Mouse (Mus musculus): Measurements from ENCODE around the gene Traf7. TPM values are rescaled to one million over a fixed set of nuclear protein-coding genes. Genes with fewer than 3 reads are reported as not detected.

The Traf7 gene
- polyA plus RNA-seq, 1 experiment: 112 TPM

- Histone ChIP-seq H3K36me3 (ENCODE audit: control insufficient read depth, insufficient read depth) (peaks cover 18% of the 10 kb centered on the region), H3K4me2 (ENCODE audit: low read depth) (peak within 1 kb of the TSS; percentile 96), H3K27me3 (ENCODE audit: control insufficient read depth, insufficient read depth, insufficient read length) (no peaks in the 10 kb centered on the region), H3K79me2 (ENCODE audit: control insufficient read depth, insufficient read depth) (peaks cover 29% of the 10 kb centered on the region), H3K4me3 (peak within 1 kb of the TSS; percentile 72), H3ac (ENCODE audit: control insufficient read depth, insufficient read length) (no peak within 1 kb of the TSS)
- peak; percentile 61 for TF ChIP-seq POLR2AphosphoS2 (IDR thresholded peaks at IDR 0.05; ENCODE audit: insufficient read length, low read depth)
- no peak for TF ChIP-seq SRF (IDR thresholded peaks at IDR 0.05; ENCODE audit: control insufficient read depth, insufficient read length, low read depth)
Observed at GRCm38 (mm10) chr17:24473612-24474275, 54.0 kb downstream of the Traf7 start, which contains the start of gene Bricd5. TSS of gene Bricd5 (plus strand) at chr17:24473884.

- Histone ChIP-seq H3ac (ENCODE audit: control insufficient read depth, insufficient read length) (no peak overlapping the region), H3K4me2 (ENCODE audit: low read depth) (peak overlapping the region; percentile 96), H3K27me3 (ENCODE audit: control insufficient read depth, insufficient read depth, insufficient read length) (no peaks in the 10 kb centered on the region), H3K36me3 (ENCODE audit: control insufficient read depth, insufficient read depth) (peaks cover 18% of the 10 kb centered on the region), H3K79me2 (ENCODE audit: control insufficient read depth, insufficient read depth) (peaks cover 22% of the 10 kb centered on the region), H3K4me3 (peak overlapping the region; percentile 72)
- TF ChIP-seq MYOD1 (IDR thresholded peaks at IDR 0.05; ENCODE audit: control insufficient read depth in 1 of 3, insufficient read length in 2 of 3, low read depth in 2 of 3): no peak
- no peak for TF ChIP-seq E2F4 (IDR thresholded peaks at IDR 0.05; ENCODE audit: insufficient read depth)
- TF ChIP-seq MAX (IDR thresholded peaks at IDR 0.05; ENCODE audit: low read depth): no peak
- TF ChIP-seq USF1 (IDR thresholded peaks at IDR 0.05; ENCODE audit: low read depth): no peak
- TF ChIP-seq TCF3 (IDR thresholded peaks at IDR 0.05; ENCODE audit: insufficient read length, low read depth): no peak
- TF ChIP-seq POLR2AphosphoS2 (IDR thresholded peaks at IDR 0.05; ENCODE audit: insufficient read length, low read depth): no peak
- TF ChIP-seq REST (IDR thresholded peaks at IDR 0.05; ENCODE audit: insufficient read depth, insufficient read length): no peak
- no peak for TF ChIP-seq POLR2A (IDR thresholded peaks at IDR 0.05; ENCODE audit: insufficient read length, low read depth)
- TF ChIP-seq MYOG (IDR thresholded peaks at IDR 0.05; ENCODE audit: control insufficient read depth in 1 of 3, insufficient read depth in 1 of 3, insufficient read length in 2 of 3, low read depth in 2 of 3): no peak
- no peak for TF ChIP-seq SRF (IDR thresholded peaks at IDR 0.05; ENCODE audit: control insufficient read depth, insufficient read length, low read depth)
- TF ChIP-seq TCF12 (IDR thresholded peaks at IDR 0.05; ENCODE audit: insufficient read depth, poor library complexity, severe bottlenecking): no peak
- no peak for TF ChIP-seq CEBPB (IDR thresholded peaks at IDR 0.05; ENCODE audit: insufficient read depth, poor library complexity, severe bottlenecking)
Observed at GRCm38 (mm10) chr17:24472512-24472911, 55.2 kb downstream of the Traf7 start.

- Histone ChIP-seq H3K4me2 (ENCODE audit: low read depth) (peak overlapping the region; percentile 96), H3K27me3 (ENCODE audit: control insufficient read depth, insufficient read depth, insufficient read length) (no peaks in the 10 kb centered on the region), H3K36me3 (ENCODE audit: control insufficient read depth, insufficient read depth) (peaks cover 9% of the 10 kb centered on the region), H3K79me2 (ENCODE audit: control insufficient read depth, insufficient read depth) (peaks cover 22% of the 10 kb centered on the region), H3K4me3 (peak overlapping the region; percentile 72), H3ac (ENCODE audit: control insufficient read depth, insufficient read length) (peak overlapping the region; percentile 72)
- TF ChIP-seq MYOG (IDR thresholded peaks at IDR 0.05; ENCODE audit: control insufficient read depth in 1 of 3, insufficient read depth in 1 of 3, insufficient read length in 2 of 3, low read depth in 2 of 3) (peak in 1 of 3 experiments; percentile 11), SRF (IDR thresholded peaks at IDR 0.05; ENCODE audit: control insufficient read depth, insufficient read length, low read depth) (no peak)
Observed at GRCm38 (mm10) chr17:24470701-24471527, 56.8 kb downstream of the Traf7 start.

- H3K4me2 ChIP-seq (ENCODE audit: low read depth): peak within 1 kb of the TSS; percentile 96
- peak within 1 kb of the TSS; percentile 72 for H3K4me3 ChIP-seq
- peak within 1 kb of the TSS; percentile 72 for H3ac ChIP-seq (ENCODE audit: control insufficient read depth, insufficient read length)
- TF ChIP-seq SRF (IDR thresholded peaks at IDR 0.05; ENCODE audit: control insufficient read depth, insufficient read length, low read depth) (peak; percentile 7), CEBPB (IDR thresholded peaks at IDR 0.05; ENCODE audit: insufficient read depth, poor library complexity, severe bottlenecking) (no peak), TCF12 (IDR thresholded peaks at IDR 0.05; ENCODE audit: insufficient read depth, poor library complexity, severe bottlenecking) (no peak), MAX (IDR thresholded peaks at IDR 0.05; ENCODE audit: low read depth) (no peak), POLR2A (IDR thresholded peaks at IDR 0.05; ENCODE audit: insufficient read length, low read depth) (peak; percentile 79), USF1 (IDR thresholded peaks at IDR 0.05; ENCODE audit: low read depth) (no peak), MYOG (IDR thresholded peaks at IDR 0.05; ENCODE audit: control insufficient read depth in 1 of 3, insufficient read depth in 1 of 3, insufficient read length in 2 of 3, low read depth in 2 of 3) (peak in 1 of 3 experiments; percentile 70), E2F4 (IDR thresholded peaks at IDR 0.05; ENCODE audit: insufficient read depth) (peak; percentile 49), REST (IDR thresholded peaks at IDR 0.05; ENCODE audit: insufficient read depth, insufficient read length) (no peak), MYOD1 (IDR thresholded peaks at IDR 0.05; ENCODE audit: control insufficient read depth in 1 of 3, insufficient read length in 2 of 3, low read depth in 2 of 3) (peak in 1 of 3 experiments; percentile 70), POLR2AphosphoS2 (IDR thresholded peaks at IDR 0.05; ENCODE audit: insufficient read length, low read depth) (peak; percentile 69), TCF3 (IDR thresholded peaks at IDR 0.05; ENCODE audit: insufficient read length, low read depth) (no peak)
- H3K36me3 ChIP-seq (ENCODE audit: control insufficient read depth, insufficient read depth): no peaks in the 10 kb centered on the region
- peaks cover 22% of the 10 kb centered on the region for H3K79me2 ChIP-seq (ENCODE audit: control insufficient read depth, insufficient read depth)
- no peaks in the 10 kb centered on the region for H3K27me3 ChIP-seq (ENCODE audit: control insufficient read depth, insufficient read depth, insufficient read length)
Observed at GRCm38 (mm10) chr17:24469910-24470602, 57.7 kb downstream of the Traf7 start, which contains the start of the genes E4f1 and Pgp. TSS of gene E4f1 (minus strand) at chr17:24470313. TSS of gene Pgp (plus strand) at chr17:24470392.

All from myocyte (in vitro differentiated cells).